Mouse (Mus musculus): Measurements from ENCODE around the gene Ltbp2. TPM values are rescaled to one million over a fixed set of nuclear protein-coding genes. Genes with fewer than 3 reads are reported as not detected.

The Ltbp2 gene
- polyA plus RNA-seq, 1 experiment from 2014 or later, result 0.29 TPM

DNA sequence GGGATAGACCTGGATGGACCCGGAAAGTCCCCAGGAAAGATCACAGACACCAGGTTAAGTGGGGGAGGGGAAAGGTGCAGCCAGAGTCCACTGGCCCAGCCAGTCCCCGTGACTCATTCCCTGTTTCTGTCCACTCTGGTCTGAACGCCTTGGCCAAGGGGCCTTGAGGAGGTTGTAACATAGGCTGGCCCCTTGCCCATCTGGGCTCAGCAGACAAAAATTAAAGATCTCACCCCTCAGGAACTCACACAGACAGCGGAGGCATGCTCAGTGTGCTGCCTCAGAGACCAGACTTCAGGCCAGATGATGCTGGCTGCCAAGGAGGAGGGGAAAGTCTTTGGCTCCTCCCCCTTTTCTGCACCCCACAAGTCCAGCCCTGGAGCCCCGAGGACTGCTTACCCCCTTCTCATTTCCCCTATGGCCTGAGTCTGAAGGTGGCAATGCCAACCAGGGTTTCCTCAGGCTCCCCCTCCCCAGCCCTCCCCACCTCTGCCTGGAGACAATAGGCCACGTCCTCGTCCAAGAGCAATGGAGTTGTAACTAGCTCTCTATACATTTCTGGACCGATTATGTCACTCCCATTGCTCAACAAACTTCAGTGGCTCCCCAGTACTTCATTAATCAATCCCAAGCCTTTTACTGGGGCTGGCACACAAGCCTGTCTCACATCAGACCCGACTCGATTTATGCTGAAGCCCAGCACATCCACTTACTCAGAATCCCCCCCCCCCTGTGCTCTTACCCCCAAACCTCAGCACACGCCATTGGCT is 9.0 kb upstream of the Ltbp2 start:
- H3K4me2 ChIP-seq, result no peak overlapping the region
- no peak for DNase-seq (ENCODE audit: low spot score)

DNA sequence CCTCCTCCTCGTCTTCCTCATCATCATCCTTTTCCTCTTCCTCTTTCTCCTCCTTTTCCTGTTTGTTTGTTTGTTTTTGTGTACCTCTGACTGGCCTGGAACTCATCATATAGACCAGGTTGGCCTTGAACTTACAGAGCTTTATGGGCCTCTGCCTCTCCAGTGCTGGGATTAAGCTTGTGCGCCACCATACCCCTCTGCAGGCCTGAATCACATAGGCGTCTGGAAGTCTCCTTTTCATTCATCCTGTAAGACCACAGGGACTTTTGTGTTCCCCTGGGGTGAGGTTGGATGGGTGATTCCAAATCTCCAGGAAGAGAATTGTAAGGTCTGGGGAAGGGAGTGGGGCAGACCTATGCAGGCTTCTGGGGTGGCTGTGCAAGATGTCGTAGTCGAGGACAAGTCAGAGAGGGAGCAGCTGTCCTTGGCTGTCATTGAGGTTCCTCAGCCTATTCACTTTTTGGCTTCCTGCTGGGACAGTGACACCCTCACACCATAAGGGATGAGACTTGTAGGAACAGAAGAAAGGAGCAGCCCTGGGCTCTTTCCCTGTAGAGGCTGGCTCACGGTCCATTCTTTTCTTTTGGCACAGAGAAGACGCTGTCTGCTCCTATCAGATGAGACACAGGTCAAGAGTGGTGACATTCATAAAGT is 8.2 kb upstream of the Ltbp2 start:
- Histone ChIP-seq H3K4me2 (no peak overlapping the region), H3K9me3 (ENCODE audit: control insufficient read depth, low read length) (no peaks in the 10 kb centered on the region), H3K4me1 (replicated peaks; ENCODE audit: control insufficient read depth, insufficient read depth, low read length) (no peaks in the 10 kb centered on the region), H3K36me3 (ENCODE audit: control insufficient read depth, insufficient read depth, low read length) (no peaks in the 10 kb centered on the region), H3K4me3 (ENCODE audit: low read depth, low read length) (no peak overlapping the region), H3K27ac (ENCODE audit: low read depth, low read length) (no peak overlapping the region), H3K9ac (ENCODE audit: low read depth, low read length) (no peak overlapping the region), H3K27me3 (replicated peaks; ENCODE audit: control insufficient read depth, insufficient read depth, low read length) (peaks cover 12% of the 10 kb centered on the region)
- WGBS, result 70% methylated on average over 7 of the region's 7 CpGs
- DNase-seq (ENCODE audit: low spot score), result no peak
- no peak for ATAC-seq (replicated peaks; ENCODE audit: low FRiP score)

More for the DNA sequence above, 9.0 kb upstream of the Ltbp2 start:
- Histone ChIP-seq H3K4me1 (replicated peaks; ENCODE audit: control insufficient read depth, insufficient read depth, low read length) (no peaks in the 10 kb centered on the region), H3K27me3 (replicated peaks; ENCODE audit: control insufficient read depth, insufficient read depth, low read length) (peaks cover 7% of the 10 kb centered on the region), H3K36me3 (ENCODE audit: control insufficient read depth, insufficient read depth, low read length) (no peaks in the 10 kb centered on the region), H3K9me3 (ENCODE audit: control insufficient read depth, low read length) (no peaks in the 10 kb centered on the region), H3K9ac (ENCODE audit: low read depth, low read length) (no peak overlapping the region), H3K27ac (ENCODE audit: low read depth, low read length) (no peak overlapping the region), H3K4me3 (ENCODE audit: low read depth, low read length) (no peak overlapping the region)
- ATAC-seq (replicated peaks; ENCODE audit: low FRiP score), result no peak
- 65% methylated on average over 11 of the region's 11 CpGs for WGBS

DNA sequence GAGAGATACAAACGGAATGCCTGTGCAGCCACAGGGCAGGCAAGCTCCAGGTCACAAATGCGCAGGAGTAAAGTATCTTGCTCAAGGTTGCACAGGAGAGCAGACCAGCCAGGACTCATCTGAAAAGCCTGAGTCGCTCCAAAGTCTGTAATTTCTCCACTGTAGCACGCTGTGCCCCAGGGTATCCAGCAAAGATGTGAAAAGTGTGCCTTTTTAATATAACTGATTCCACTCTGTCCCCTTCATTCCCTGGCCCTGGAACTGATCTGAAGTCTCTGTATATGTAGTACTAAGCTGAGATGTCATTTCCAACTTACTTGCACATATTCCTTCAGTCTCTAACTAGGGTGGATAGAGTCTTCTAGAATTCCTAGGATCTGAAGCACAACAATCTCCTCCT is 6.5 kb upstream of the Ltbp2 start:
- ATAC-seq (replicated peaks; ENCODE audit: low FRiP score), result no peak
- H3K36me3 ChIP-seq (ENCODE audit: control insufficient read depth, insufficient read depth, low read length), result no peaks in the 10 kb centered on the region
- H3K4me2 ChIP-seq, result no peak overlapping the region
- H3K9me3 ChIP-seq (ENCODE audit: control insufficient read depth, low read length), result no peaks in the 10 kb centered on the region
- H3K27ac ChIP-seq (ENCODE audit: low read depth, low read length), result no peak overlapping the region
- H3K27me3 ChIP-seq (replicated peaks; ENCODE audit: control insufficient read depth, insufficient read depth, low read length), result peaks cover 23% of the 10 kb centered on the region
- H3K4me1 ChIP-seq (replicated peaks; ENCODE audit: control insufficient read depth, insufficient read depth, low read length), result no peaks in the 10 kb centered on the region
- no peak overlapping the region for H3K4me3 ChIP-seq (ENCODE audit: low read depth, low read length)
- DNase-seq (ENCODE audit: low spot score), result no peak
- WGBS, result 72% methylated on average over 4 of the region's 4 CpGs
- no peak overlapping the region for H3K9ac ChIP-seq (ENCODE audit: low read depth, low read length)

DNA sequence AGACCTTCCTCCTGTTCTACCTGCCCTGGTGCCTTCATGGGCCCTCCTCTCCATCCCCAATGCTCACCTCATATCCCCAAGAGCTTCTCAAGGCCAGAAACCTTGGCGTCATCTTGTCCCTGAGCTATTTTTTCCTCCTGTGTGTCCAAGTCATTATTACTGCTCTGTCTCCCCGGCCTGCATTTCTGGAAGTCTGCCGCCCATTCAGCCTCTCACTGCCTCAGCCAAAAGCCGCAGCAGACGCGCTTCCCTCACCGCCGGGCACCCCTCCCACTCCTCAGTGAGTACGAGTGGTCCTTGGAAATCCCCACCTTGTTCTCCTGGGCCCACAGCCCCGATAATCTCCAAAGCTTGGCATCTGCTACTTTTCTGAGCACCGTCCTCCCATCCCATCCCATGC is 3.8 kb upstream of the Ltbp2 start:
- no peak for DNase-seq (ENCODE audit: low spot score)
- WGBS, result 61% methylated on average over 11 of the region's 11 CpGs
- Histone ChIP-seq H3K9ac (ENCODE audit: low read depth, low read length) (no peak overlapping the region), H3K36me3 (ENCODE audit: control insufficient read depth, insufficient read depth, low read length) (no peaks in the 10 kb centered on the region), H3K4me3 (ENCODE audit: low read depth, low read length) (no peak overlapping the region), H3K4me2 (no peak overlapping the region), H3K9me3 (ENCODE audit: control insufficient read depth, low read length) (no peaks in the 10 kb centered on the region), H3K27me3 (replicated peaks; ENCODE audit: control insufficient read depth, insufficient read depth, low read length) (peaks cover 50% of the 10 kb centered on the region), H3K27ac (ENCODE audit: low read depth, low read length) (no peak overlapping the region), H3K4me1 (replicated peaks; ENCODE audit: control insufficient read depth, insufficient read depth, low read length) (peaks cover 10% of the 10 kb centered on the region)
- no peak for ATAC-seq (replicated peaks; ENCODE audit: low FRiP score)

DNA sequence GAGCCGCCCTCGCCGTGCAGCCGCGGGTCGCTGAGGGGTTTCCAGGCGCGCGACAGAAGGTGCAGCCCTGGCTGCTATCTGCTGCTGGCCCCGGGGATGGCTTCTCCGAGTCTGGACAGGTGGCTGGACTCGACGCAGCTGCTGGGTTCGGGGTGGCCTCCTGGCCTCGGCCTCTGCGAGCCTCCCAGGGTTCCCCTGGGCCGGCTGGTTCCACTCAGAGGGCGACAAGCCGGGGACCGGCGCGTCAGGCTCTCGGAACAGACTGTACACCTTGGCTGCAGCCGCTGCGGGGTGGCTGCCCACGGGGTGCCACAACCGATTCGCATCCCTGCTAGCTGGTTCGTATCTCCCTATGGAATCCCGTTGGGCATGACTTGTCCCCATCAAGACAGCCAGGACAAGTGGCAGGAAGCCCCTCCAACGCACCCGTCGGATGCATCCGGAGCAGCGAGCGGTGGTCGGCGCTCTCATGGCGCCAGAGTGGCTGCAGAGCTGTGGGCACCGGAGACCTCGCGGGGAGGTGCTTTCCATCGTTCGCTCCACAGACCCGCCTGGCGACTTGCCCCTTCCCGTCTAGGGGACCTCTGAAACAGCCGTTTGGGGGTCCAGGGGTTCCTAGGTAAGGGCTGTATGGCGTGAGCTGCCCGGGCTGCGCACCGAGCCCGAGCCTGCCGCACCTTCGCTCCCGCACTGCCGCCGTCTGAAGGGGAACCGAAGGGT is 411 bp downstream of the Ltbp2 start:
- ATAC-seq (replicated peaks; ENCODE audit: low FRiP score), result no peak
- peaks cover 57% of the 10 kb centered on the region for H3K27me3 ChIP-seq (replicated peaks; ENCODE audit: control insufficient read depth, insufficient read depth, low read length)
- no peak overlapping the region for H3K27ac ChIP-seq (ENCODE audit: low read depth, low read length)
- peaks cover 10% of the 10 kb centered on the region for H3K4me1 ChIP-seq (replicated peaks; ENCODE audit: control insufficient read depth, insufficient read depth, low read length)
- H3K9ac ChIP-seq (ENCODE audit: low read depth, low read length), result no peak overlapping the region
- H3K9me3 ChIP-seq (ENCODE audit: control insufficient read depth, low read length), result no peaks in the 10 kb centered on the region
- 3% methylated on average over 59 of the region's 59 CpGs for WGBS
- H3K4me2 ChIP-seq, result peak overlapping the region; percentile 71
- H3K4me3 ChIP-seq (ENCODE audit: low read depth, low read length), result peak overlapping the region; percentile 41
- DNase-seq (ENCODE audit: low spot score), result peak; percentile 55
- no peaks in the 10 kb centered on the region for H3K36me3 ChIP-seq (ENCODE audit: control insufficient read depth, insufficient read depth, low read length)

DNA sequence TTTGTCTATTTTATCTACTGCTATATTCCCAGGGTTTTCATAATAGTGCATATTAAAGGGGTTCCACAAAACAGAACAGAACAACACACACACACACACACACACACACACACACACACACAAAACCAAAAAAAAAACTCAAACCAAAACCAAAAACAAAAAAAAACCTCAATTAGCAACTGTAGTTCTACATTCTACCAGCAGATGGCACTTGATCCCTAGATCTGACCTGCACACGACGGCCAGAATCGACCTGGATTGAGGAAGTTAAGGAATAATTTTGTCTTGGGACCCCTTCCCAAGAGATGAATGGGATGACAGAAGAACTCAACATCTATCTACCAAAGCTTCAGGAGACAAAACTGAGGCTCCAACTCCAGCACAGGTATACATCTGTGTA is 2.9 kb downstream of the Ltbp2 start:
- no peak for DNase-seq (ENCODE audit: low spot score)
- 0% methylated on average over 3 of the region's 3 CpGs for WGBS
- Histone ChIP-seq H3K4me3 (ENCODE audit: low read depth, low read length) (no peak overlapping the region), H3K4me1 (replicated peaks; ENCODE audit: control insufficient read depth, insufficient read depth, low read length) (peaks cover 10% of the 10 kb centered on the region), H3K9ac (ENCODE audit: low read depth, low read length) (no peak overlapping the region), H3K27ac (ENCODE audit: low read depth, low read length) (no peak overlapping the region), H3K4me2 (no peak overlapping the region), H3K9me3 (ENCODE audit: control insufficient read depth, low read length) (no peaks in the 10 kb centered on the region), H3K27me3 (replicated peaks; ENCODE audit: control insufficient read depth, insufficient read depth, low read length) (peaks cover 43% of the 10 kb centered on the region), H3K36me3 (ENCODE audit: control insufficient read depth, insufficient read depth, low read length) (no peaks in the 10 kb centered on the region)
- ATAC-seq (replicated peaks; ENCODE audit: low FRiP score), result no peak

DNA sequence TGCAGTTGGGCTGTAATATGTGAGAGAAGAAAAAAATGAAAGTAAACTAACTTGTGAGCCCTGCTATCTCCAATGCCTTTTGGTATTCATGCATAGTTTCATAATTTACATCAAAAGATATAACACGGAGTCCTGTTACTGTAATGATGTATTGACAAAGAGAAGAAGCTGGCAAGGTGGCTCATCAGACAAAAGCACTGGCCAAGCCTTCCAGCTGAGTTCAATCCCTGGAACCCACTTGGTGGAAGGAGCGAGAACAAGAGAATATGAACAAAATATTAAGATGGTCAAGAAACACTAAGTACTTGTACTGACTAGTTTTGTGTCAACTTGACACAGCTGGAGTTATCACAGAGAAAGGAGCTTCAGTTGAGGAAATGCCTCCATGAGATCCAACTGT is 4.0 kb downstream of the Ltbp2 start:
- no peak for DNase-seq (ENCODE audit: low spot score)
- Histone ChIP-seq H3K36me3 (ENCODE audit: control insufficient read depth, insufficient read depth, low read length) (no peaks in the 10 kb centered on the region), H3K4me3 (ENCODE audit: low read depth, low read length) (no peak overlapping the region), H3K4me2 (no peak overlapping the region), H3K27ac (ENCODE audit: low read depth, low read length) (no peak overlapping the region), H3K27me3 (replicated peaks; ENCODE audit: control insufficient read depth, insufficient read depth, low read length) (peaks cover 36% of the 10 kb centered on the region), H3K4me1 (replicated peaks; ENCODE audit: control insufficient read depth, insufficient read depth, low read length) (peaks cover 10% of the 10 kb centered on the region), H3K9me3 (ENCODE audit: control insufficient read depth, low read length) (no peaks in the 10 kb centered on the region), H3K9ac (ENCODE audit: low read depth, low read length) (no peak overlapping the region)
- WGBS, result 64% methylated on average over 2 of the region's 2 CpGs
- no peak for ATAC-seq (replicated peaks; ENCODE audit: low FRiP score)

DNA sequence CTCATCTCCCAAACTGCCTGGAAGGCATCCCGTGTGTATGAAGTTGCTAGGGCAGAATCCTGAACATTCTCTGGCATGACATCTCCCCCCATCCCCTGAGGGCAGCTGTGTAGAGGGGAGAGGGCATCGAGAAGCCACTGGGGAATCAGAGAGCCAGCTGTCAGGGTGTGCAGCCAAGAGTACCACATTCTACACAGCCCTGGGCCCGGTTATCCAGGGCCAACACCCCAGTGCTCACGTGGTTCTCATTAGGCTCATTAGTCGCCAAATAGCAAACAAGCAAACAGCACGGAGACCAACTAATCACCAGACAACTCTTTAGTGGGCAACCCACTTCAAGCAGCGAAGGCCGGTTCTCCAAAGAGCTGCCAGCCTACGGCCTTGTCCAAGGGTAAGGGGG is 10.9 kb downstream of the Ltbp2 start:
- no peak overlapping the region for H3K4me2 ChIP-seq
- 77% methylated on average over 9 of the region's 9 CpGs for WGBS
- H3K9me3 ChIP-seq (ENCODE audit: control insufficient read depth, low read length), result no peaks in the 10 kb centered on the region
- DNase-seq (ENCODE audit: low spot score), result no peak
- H3K27me3 ChIP-seq (replicated peaks; ENCODE audit: control insufficient read depth, insufficient read depth, low read length), result no peaks in the 10 kb centered on the region
- H3K4me1 ChIP-seq (replicated peaks; ENCODE audit: control insufficient read depth, insufficient read depth, low read length), result no peaks in the 10 kb centered on the region
- H3K27ac ChIP-seq (ENCODE audit: low read depth, low read length), result no peak overlapping the region
- H3K4me3 ChIP-seq (ENCODE audit: low read depth, low read length), result no peak overlapping the region
- no peak overlapping the region for H3K9ac ChIP-seq (ENCODE audit: low read depth, low read length)
- no peak for ATAC-seq (replicated peaks; ENCODE audit: low FRiP score)
- no peaks in the 10 kb centered on the region for H3K36me3 ChIP-seq (ENCODE audit: control insufficient read depth, insufficient read depth, low read length)
